Mouse (Mus musculus): ENCODE results near the gene Olfr745.

DNA sequence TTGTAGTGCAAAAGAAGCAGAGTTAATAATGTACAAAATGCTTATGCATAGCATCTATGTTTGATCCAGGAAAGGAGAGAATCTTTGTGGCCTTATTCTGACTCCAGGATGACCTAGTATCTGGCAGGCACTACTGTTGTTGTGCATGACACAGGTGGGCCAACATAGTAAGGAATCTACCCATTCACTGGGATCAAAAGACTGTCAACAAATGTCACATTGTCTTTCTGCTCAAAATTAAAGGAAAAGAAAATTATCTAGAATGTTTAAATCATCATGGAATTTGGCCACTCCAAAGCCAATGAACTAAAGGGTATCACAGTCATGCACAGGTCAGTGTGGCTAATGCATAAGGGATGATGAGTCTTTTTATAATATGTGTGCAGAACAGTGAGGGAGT lies 7.6 kb downstream of the Olfr745 start, which contains the start of gene Olfr746:
- TF ChIP-seq POLR2AphosphoS2 (IDR thresholded peaks at IDR 0.05; ENCODE audit: insufficient read length, low read depth) (no peak), POLR2A (IDR thresholded peaks at IDR 0.05; ENCODE audit: insufficient read length, low read depth) (no peak), MAX (IDR thresholded peaks at IDR 0.05; ENCODE audit: low read depth) (no peak), E2F4 (IDR thresholded peaks at IDR 0.05; ENCODE audit: insufficient read depth) (no peak), TCF12 (IDR thresholded peaks at IDR 0.05; ENCODE audit: insufficient read depth, poor library complexity, severe bottlenecking) (no peak), MYOD1 (IDR thresholded peaks at IDR 0.05; ENCODE audit: control insufficient read depth in 1 of 3, insufficient read length in 2 of 3, low read depth in 2 of 3) (no peak), MYOG (IDR thresholded peaks at IDR 0.05; ENCODE audit: control insufficient read depth in 1 of 3, insufficient read depth in 1 of 3, insufficient read length in 2 of 3, low read depth in 2 of 3) (no peak), USF1 (IDR thresholded peaks at IDR 0.05; ENCODE audit: low read depth) (no peak)
